Mouse (Mus musculus) liver, embryonic 14.5 days (tissue): Measurements from ENCODE around the gene H2afy.

Source experiments
- CTCF ChIP-seq: IDR thresholded peaks from 2 replicates; pipeline ENCODE4 v1.5.1; 2016; ENCODE audit warnings: antibody characterized with exemption, low read depth, control low read depth
- EP300 ChIP-seq: IDR thresholded peaks from 2 replicates; pipeline ENCODE4 v1.6.1; 2016; ENCODE audit warnings: antibody characterized with exemption, low read depth

- TF ChIP-seq EP300 (no peak), CTCF (no peak)
Measured at GRCm38 (mm10) chr13:56026026-56026425, 110.1 kb downstream of the H2afy start.
